Mouse (Mus musculus): Measurements from ENCODE around the gene Efhc1.
A peak's percentile ranks its signal among the peaks of the same experiment; 100 is the strongest.

The Efhc1 gene

GRCm38 (mm10) chr1:21006775-21007174 is 55.3 kb downstream of the Efhc1 start:
- DNase-seq (ENCODE audit: low read depth, low spot score), result no peak

GRCm38 (mm10) chr1:21007941-21008701 is 56.7 kb downstream of the Efhc1 start:
- DNase-seq (ENCODE audit: low read depth, low spot score), result no peak

- no peak for DNase-seq (ENCODE audit: low read depth, low spot score)
Observed at GRCm38 (mm10) chr1:21008891-21009290, 57.5 kb downstream of the Efhc1 start.

- DNase-seq (ENCODE audit: low read depth, low spot score), result no peak
Observed at GRCm38 (mm10) chr1:21010282-21010800, 58.9 kb downstream of the Efhc1 start.

- no peak for DNase-seq (ENCODE audit: low read depth, low spot score)
Observed at GRCm38 (mm10) chr1:21014463-21014862, 63.0 kb downstream of the Efhc1 start.

GRCm38 (mm10) chr1:21023101-21023500 is 71.7 kb downstream of the Efhc1 start:
- DNase-seq (ENCODE audit: low read depth, low spot score), result no peak

GRCm38 (mm10) chr1:21025203-21025602 is 73.8 kb downstream of the Efhc1 start:
- peak; percentile 17 for DNase-seq (ENCODE audit: low read depth, low spot score)

- DNase-seq (ENCODE audit: low read depth, low spot score), result no peak
Observed at GRCm38 (mm10) chr1:21026534-21026933, 75.1 kb downstream of the Efhc1 start.

- DNase-seq (ENCODE audit: low read depth, low spot score), result peak; percentile 22
Observed at GRCm38 (mm10) chr1:21029000-21029399, 77.6 kb downstream of the Efhc1 start.

GRCm38 (mm10) chr1:21031650-21032049 is 80.2 kb downstream of the Efhc1 start:
- no peak for DNase-seq (ENCODE audit: low read depth, low spot score)

GRCm38 (mm10) chr1:21033065-21033791 is 81.8 kb downstream of the Efhc1 start:
- DNase-seq (ENCODE audit: low read depth, low spot score), result no peak

- no peak for DNase-seq (ENCODE audit: low read depth, low spot score)
Observed at GRCm38 (mm10) chr1:21033792-21034119, 82.3 kb downstream of the Efhc1 start.

- no peak for DNase-seq (ENCODE audit: low read depth, low spot score)
Observed at GRCm38 (mm10) chr1:21035878-21036277, 84.5 kb downstream of the Efhc1 start.

- DNase-seq (ENCODE audit: low read depth, low spot score), result no peak
Observed at GRCm38 (mm10) chr1:21037881-21038601, 86.6 kb downstream of the Efhc1 start.

- DNase-seq (ENCODE audit: low read depth, low spot score), result no peak
Observed at GRCm38 (mm10) chr1:21039564-21039963, 88.1 kb downstream of the Efhc1 start.

GRCm38 (mm10) chr1:21040173-21040572 is 88.7 kb downstream of the Efhc1 start:
- no peak for DNase-seq (ENCODE audit: low read depth, low spot score)

Measured in CD4-positive helper T cell, adult 2 months (primary cell).